Mouse (Mus musculus) small intestine, adult 2 months (tissue): ENCODE data around the gene Zfp326.

Experiments
- CTCF ChIP-seq: fragments of 200-500 bp; IDR thresholded peaks from 2 replicates; pipeline ENCODE4 v1.5.1; 2012; ENCODE audit warnings: low read depth, mild to moderate bottlenecking, control low read depth, inconsistent platforms, low read length, moderate library complexity, mixed read lengths; ENCODE audit not compliant: insufficient replicate concordance, insufficient read length; ENCODE audit errors: extremely low read depth
- POLR2A ChIP-seq: fragments of 200-500 bp; IDR thresholded peaks from 2 replicates; pipeline ENCODE4 v1.6.1; 2012; ENCODE audit warnings: low read depth, mild to moderate bottlenecking, control low read depth, inconsistent platforms, low read length, moderate library complexity

- TF ChIP-seq POLR2A (no peak), CTCF (no peak)
Observed at GRCm38 (mm10) chr5:105887317-105887716, 11.0 kb downstream of the Zfp326 start.
